Mouse (Mus musculus) neural tube, embryonic 11.5 days (tissue): ENCODE measurements around the gene Trim27. TPM values are rescaled to one million over a fixed set of nuclear protein-coding genes. Genes with fewer than 3 reads are reported as not detected.

Experiments used
- ATAC-seq: fragments of 200-750 bp; cut with Nextera tagmentation; 2 replicates; pipeline ENCODE4 v1.8.0; 2017; ENCODE audit warnings: moderate number of reproducible peaks, mild to moderate bottlenecking, moderate TSS enrichment, moderate library complexity; ENCODE audit not compliant: insufficient read depth, low FRiP score, low TSS enrichment
- DNase-seq: peaks from one replicate; pipeline ENCODE4 v3.0.0-alpha.2; 2015; ENCODE audit warnings: low spot score
- H3K27ac ChIP-seq: fragments of 300-500 bp; sonication (generic); 2 replicates; pipeline ENCODE4 v1.5.1; 2014; ENCODE audit warnings: low read depth, mild to moderate bottlenecking, low read length
- H3K27me3 ChIP-seq: fragments of 300-500 bp; sonication (generic); 2 replicates; pipeline ENCODE4 v1.6.1; 2014; ENCODE audit warnings: mild to moderate bottlenecking, low read length, mixed read lengths; ENCODE audit not compliant: control insufficient read depth, insufficient read depth
- H3K36me3 ChIP-seq: fragments of 300-500 bp; sonication (generic); 2 replicates; pipeline ENCODE4 v1.6.1; 2014; ENCODE audit warnings: mild to moderate bottlenecking, low read length, moderate library complexity, mixed read lengths; ENCODE audit not compliant: control insufficient read depth, insufficient read depth
- H3K4me1 ChIP-seq: fragments of 300-500 bp; sonication (generic); 2 replicates; pipeline ENCODE4 v1.6.1; 2014; ENCODE audit warnings: low read length, mixed read lengths; ENCODE audit not compliant: control insufficient read depth, insufficient read depth
- H3K4me2 ChIP-seq: fragments of 300-500 bp; sonication (generic); 2 replicates; pipeline ENCODE4 v1.6.1; 2014; ENCODE audit warnings: low read depth, mild to moderate bottlenecking, moderate library complexity
- H3K4me3 ChIP-seq: fragments of 300-500 bp; sonication (generic); 2 replicates; pipeline ENCODE4 v1.5.1; 2014; ENCODE audit warnings: low read depth, low read length
- H3K9ac ChIP-seq: fragments of 300-500 bp; sonication (generic); 2 replicates; pipeline ENCODE4 v1.6.1; 2014; ENCODE audit warnings: mild to moderate bottlenecking, low read length
- H3K9me3 ChIP-seq: fragments of 300-500 bp; sonication (generic); 2 replicates; pipeline ENCODE4 v1.6.1; 2016; ENCODE audit warnings: low read length; ENCODE audit not compliant: control insufficient read depth
- WGBS: fragments of 180-500 bp; shearing (Covaris S2); extraction: QIAGEN DNeasy Blood & Tissue Kit; methylation state at CpG from one replicate; pipeline ENCODE4 v1.1.7; 2014; 5-methylcytosine and 5-hydroxymethylcytosine counted together
- polyA plus RNA-seq: library from polyadenylated mRNA; unstranded; fragments of >200 nt; fragmentation: Nextera tagmentation; extraction: Ambion mirVana; gene quantifications from 2 replicates; pipeline ENCODE4 v1.2.1, GENCODE M21; 2014

The Trim27 gene
- polyA plus RNA-seq, 1 experiment from 2014 or later = 160 TPM

- no peak overlapping the region for H3K4me2 ChIP-seq
- no peak overlapping the region for H3K4me3 ChIP-seq
- DNase-seq = no peak
- peaks cover 11% of the 10 kb centered on the region; the same call in 1 of the 2 replicates for H3K4me1 ChIP-seq
- H3K9me3 ChIP-seq = no peaks in the 10 kb centered on the region
- no peak overlapping the region for H3K27ac ChIP-seq
- ATAC-seq = no peak
- 90% methylated on average over 5 of the region's 5 CpGs for WGBS
- H3K9ac ChIP-seq = no peak overlapping the region
- no peaks in the 10 kb centered on the region for H3K27me3 ChIP-seq
- no peaks in the 10 kb centered on the region; the same call in 1 of the 2 replicates for H3K36me3 ChIP-seq
These were observed 881 bp upstream of the Trim27 start for GRCm38 (mm10) chr13:21178364-21178763.

GRCm38 (mm10) chr13:21179724-21180550, 692 bp downstream of the Trim27 start:
- peak overlapping the region; percentile 90 for H3K4me2 ChIP-seq
- peak; percentile 91 for DNase-seq
- under 1% methylated on average over 78 of the region's 80 CpGs for WGBS
- H3K9ac ChIP-seq = peak overlapping the region; percentile 90
- H3K36me3 ChIP-seq = peaks cover 7% of the 10 kb centered on the region
- peak; percentile 95 for ATAC-seq
- peak overlapping the region; percentile 98 for H3K4me3 ChIP-seq
- no peaks in the 10 kb centered on the region for H3K27me3 ChIP-seq
- no peaks in the 10 kb centered on the region for H3K9me3 ChIP-seq
- peaks cover 11% of the 10 kb centered on the region; the same call in 1 of the 2 replicates for H3K4me1 ChIP-seq
- peak overlapping the region; percentile 89 for H3K27ac ChIP-seq

- ATAC-seq = peak; percentile 51
- H3K4me2 ChIP-seq = peak overlapping the region; percentile 90
- H3K27me3 ChIP-seq = no peaks in the 10 kb centered on the region
- peaks cover 12% of the 10 kb centered on the region for H3K36me3 ChIP-seq
- peak overlapping the region; percentile 90 for H3K9ac ChIP-seq
- H3K27ac ChIP-seq = peak overlapping the region; percentile 89
- peak; percentile 71 for DNase-seq
- under 1% methylated on average over 70 of the region's 71 CpGs for WGBS
- H3K9me3 ChIP-seq = no peaks in the 10 kb centered on the region
- peaks cover 11% of the 10 kb centered on the region; the same call in 1 of the 2 replicates for H3K4me1 ChIP-seq
- H3K4me3 ChIP-seq = peak overlapping the region; percentile 98
These were observed 1.6 kb downstream of the Trim27 start for GRCm38 (mm10) chr13:21180551-21181530.

GRCm38 (mm10) chr13:21181996-21182395, 2.8 kb downstream of the Trim27 start:
- ATAC-seq (no peak), DNase-seq (no peak)
- Histone ChIP-seq H3K27me3 (no peaks in the 10 kb centered on the region), H3K9ac (no peak overlapping the region; the same call in 1 of the 2 replicates), H3K9me3 (no peaks in the 10 kb centered on the region), H3K36me3 (peaks cover 12% of the 10 kb centered on the region), H3K4me1 (peaks cover 11% of the 10 kb centered on the region; the same call in 1 of the 2 replicates), H3K4me2 (peak overlapping the region; percentile 90), H3K4me3 (peak overlapping the region; percentile 98; the same call in 1 of the 2 replicates), H3K27ac (no peak overlapping the region)
- WGBS = 80% methylated on average over 7 of the region's 7 CpGs

GRCm38 (mm10) chr13:21183066-21183465, 3.8 kb downstream of the Trim27 start:
- DNase-seq (no peak), ATAC-seq (no peak)
- Histone ChIP-seq H3K27ac (no peak overlapping the region), H3K27me3 (no peaks in the 10 kb centered on the region), H3K4me3 (no peak overlapping the region), H3K9ac (no peak overlapping the region), H3K4me1 (peaks cover 11% of the 10 kb centered on the region; the same call in 1 of the 2 replicates), H3K4me2 (no peak overlapping the region), H3K36me3 (peaks cover 14% of the 10 kb centered on the region), H3K9me3 (no peaks in the 10 kb centered on the region)
- 91% methylated on average over 6 of the region's 6 CpGs for WGBS

- Histone ChIP-seq H3K9ac (no peak overlapping the region), H3K4me3 (no peak overlapping the region), H3K4me1 (peaks cover 11% of the 10 kb centered on the region; the same call in 1 of the 2 replicates), H3K36me3 (peaks cover 17% of the 10 kb centered on the region), H3K27ac (no peak overlapping the region), H3K4me2 (no peak overlapping the region), H3K27me3 (no peaks in the 10 kb centered on the region), H3K9me3 (no peaks in the 10 kb centered on the region)
- DNase-seq = no peak
- ATAC-seq = no peak
- 96% methylated on average over 7 of the region's 7 CpGs for WGBS
These were observed 4.4 kb downstream of the Trim27 start for GRCm38 (mm10) chr13:21183661-21184060.

GRCm38 (mm10) chr13:21185521-21185920, 6.3 kb downstream of the Trim27 start:
- WGBS = 86% methylated on average over 4 of the region's 4 CpGs
- Histone ChIP-seq H3K27me3 (no peaks in the 10 kb centered on the region), H3K4me1 (peaks cover 11% of the 10 kb centered on the region; the same call in 1 of the 2 replicates), H3K4me2 (no peak overlapping the region), H3K9ac (no peak overlapping the region), H3K9me3 (no peaks in the 10 kb centered on the region), H3K36me3 (peaks cover 24% of the 10 kb centered on the region), H3K4me3 (no peak overlapping the region), H3K27ac (no peak overlapping the region)
- ATAC-seq (no peak), DNase-seq (no peak)

- H3K27me3 ChIP-seq = no peaks in the 10 kb centered on the region
- no peak overlapping the region for H3K9ac ChIP-seq
- H3K4me1 ChIP-seq = no peaks in the 10 kb centered on the region
- ATAC-seq (no peak), DNase-seq (no peak)
- WGBS = 89% methylated on average over 10 of the region's 10 CpGs
- H3K36me3 ChIP-seq = peaks cover 13% of the 10 kb centered on the region
- no peaks in the 10 kb centered on the region for H3K9me3 ChIP-seq
- no peak overlapping the region for H3K27ac ChIP-seq
- H3K4me2 ChIP-seq = no peak overlapping the region
- H3K4me3 ChIP-seq = no peak overlapping the region
These were observed 16.4 kb downstream of the Trim27 start for GRCm38 (mm10) chr13:21195406-21196228.
